Mouse (Mus musculus) kidney, adult 8-10 months (tissue): ENCODE measurements at regions not wholly inside any gene's neighbourhood (a gene's known extent, or its start where the extent isn't known, plus 50 kb on each side); places are given as distances from the start of the nearest gene placed in this dataset.

Source experiments
- DNase-seq, 2 experiments: peaks; one replicate each; pipeline ENCODE4 v3.0.0; 2022

GRCm38 (mm10) chr13:71121484-71121883 lies 279.9 kb upstream of the Adamts16 start:
- no peak for DNase-seq

DNA sequence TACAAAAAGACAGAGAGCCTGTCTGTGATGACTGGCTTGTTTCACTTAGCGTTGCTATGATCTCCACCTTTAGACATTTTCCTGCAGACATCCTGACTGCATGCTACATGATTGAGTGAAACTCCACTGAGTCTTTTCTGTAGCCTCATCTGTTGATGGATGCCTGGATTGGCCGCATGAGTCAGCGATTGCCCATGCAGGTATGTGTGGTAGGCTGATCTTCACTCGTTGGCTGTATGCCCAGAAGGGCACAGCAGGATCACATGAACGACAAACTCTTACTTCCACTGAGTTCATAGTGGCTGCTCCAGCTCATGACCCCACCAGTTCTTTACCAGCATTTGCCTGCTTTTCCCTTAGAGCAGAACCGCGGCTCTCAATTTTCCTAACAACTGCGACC lies 266.6 kb upstream of the Adamts16 start:
- peak; percentile 36 to 38 for DNase-seq

DNA sequence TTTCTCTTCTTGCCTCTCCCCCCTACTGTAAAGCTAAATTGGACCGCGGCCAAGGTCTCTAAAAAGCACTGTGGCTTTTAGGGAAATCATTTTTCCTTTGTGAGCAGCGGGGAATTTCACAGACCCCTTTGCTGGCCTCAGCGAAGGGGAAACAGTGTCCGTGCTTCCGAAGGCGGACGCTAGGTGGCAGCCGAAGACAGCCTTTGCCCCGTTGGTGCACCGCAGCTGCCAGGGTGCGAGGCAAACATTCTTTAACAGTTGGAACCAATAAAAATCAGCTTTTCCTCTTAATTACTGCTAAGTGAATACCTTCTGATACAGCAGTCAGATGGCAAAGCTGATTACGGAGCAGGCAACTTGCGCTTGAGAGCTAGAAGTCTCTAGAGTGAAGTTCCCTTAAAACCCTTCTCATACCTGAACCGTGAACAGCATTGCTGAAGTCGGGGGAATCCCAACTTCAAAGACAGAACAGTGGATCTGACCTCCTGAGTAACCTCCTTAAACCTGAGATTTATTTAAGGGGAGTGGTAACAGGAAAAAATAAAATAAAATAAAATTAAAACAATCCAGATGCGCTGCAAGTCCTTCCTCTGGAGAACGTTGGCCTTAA lies 263.7 kb upstream of the Adamts16 start:
- DNase-seq = peak; percentile 6 to 51

DNA sequence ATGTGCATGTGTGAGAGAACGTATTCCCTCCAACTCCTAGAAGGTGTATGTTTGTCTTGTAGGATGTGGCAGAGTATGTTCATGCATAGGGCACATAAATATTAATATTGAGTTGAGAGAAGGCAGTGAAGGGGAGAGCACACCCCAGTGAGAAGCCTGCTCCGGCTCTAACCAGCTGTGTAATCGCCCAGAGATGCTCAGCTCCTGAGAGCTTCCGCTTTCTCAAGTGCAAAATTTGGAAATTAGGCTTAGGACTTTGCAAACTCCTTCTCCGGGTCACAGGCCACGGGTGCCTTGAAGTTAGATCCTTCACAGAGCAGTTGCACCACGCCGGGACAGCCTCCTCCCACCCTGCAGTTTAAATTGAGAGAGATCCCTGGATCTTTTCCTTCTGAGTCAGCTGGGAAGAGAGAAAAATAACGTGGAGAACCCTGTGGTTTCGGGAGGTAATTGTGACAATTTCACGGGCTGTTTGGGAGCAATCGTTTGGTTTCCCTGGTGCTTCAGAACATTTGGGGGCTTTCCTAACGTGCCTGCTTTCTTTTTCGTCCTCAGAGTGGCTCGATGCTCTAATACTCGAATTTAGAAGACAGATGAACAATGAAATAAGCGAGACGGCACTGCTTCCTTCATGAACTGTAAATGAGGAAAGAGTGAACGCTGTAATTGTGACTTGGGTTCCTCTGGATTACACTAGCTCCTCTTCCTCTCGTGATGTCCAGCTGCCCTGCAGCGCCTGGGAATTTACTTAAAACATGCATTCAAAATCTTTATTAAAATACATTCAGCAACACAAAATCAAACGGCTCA lies 263.0 kb upstream of the Adamts16 start:
- DNase-seq = no peak

- DNase-seq = no peak
These were observed 242.7 kb upstream of the Adamts16 start for GRCm38 (mm10) chr13:71084301-71084700.

DNA sequence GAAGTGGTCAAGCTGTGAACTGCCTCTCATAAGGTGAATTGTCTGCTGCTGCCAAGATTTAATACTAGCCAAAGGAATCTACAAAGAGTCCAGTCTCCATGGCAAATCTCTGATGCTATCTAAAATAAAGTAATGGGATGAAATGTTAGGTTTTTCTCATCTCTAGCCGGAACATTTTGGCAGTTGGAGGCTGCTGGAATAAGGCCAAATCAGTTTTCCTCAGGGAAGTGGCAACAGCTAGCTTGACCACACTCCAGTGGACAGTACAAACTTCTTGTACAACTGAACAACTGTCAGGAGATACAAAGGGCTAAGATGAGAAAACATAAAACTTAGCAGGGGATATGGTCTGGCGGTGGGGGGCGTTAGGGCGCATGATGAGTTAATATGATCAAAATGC lies 234.3 kb upstream of the Adamts16 start:
- no peak for DNase-seq

DNA sequence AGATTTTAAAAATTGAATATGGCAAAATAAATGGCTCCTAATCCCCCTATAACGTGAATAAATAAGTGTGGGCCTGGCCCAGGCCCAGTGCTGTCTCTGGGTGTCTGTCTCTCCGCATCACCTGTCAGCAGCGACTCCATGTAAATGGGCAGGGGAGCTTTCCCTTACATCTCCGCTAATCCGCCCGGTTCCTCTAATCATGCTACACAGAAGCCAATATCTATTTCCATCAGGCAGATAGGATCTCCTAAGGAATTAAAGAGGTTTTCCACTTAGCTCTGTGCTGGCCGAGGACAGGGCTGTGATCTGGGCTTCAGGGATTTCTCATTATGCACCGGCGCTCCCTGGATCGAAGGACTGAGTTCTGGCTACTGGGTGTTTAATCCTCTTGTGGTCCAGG lies 232.4 kb upstream of the Adamts16 start:
- DNase-seq = no peak

- DNase-seq = no peak
These were observed 227.2 kb upstream of the Adamts16 start for GRCm38 (mm10) chr13:71068757-71069201.

DNA sequence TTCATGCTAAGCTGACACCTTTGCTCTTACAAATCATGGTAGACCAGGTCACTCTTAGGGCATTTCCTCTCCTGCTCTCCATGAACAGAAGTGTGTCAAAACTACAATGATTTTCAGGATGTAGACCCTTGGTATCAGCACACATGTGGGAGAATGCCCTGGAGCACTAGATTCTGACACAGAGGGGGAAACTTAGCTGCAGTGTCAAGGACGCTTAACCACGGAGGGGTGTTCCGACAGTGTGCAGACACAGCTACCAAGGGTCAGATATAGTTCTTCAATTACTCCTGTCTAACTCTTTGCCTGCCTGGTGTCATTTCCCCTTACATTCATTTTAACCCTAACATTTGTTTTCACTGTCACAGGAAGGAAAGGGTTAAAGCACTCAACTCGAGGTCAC lies 226.4 kb upstream of the Adamts16 start:
- no peak for DNase-seq

GRCm38 (mm10) chr13:71065568-71065967 lies 224.0 kb upstream of the Adamts16 start:
- no peak for DNase-seq

- DNase-seq = no peak
These were observed 223.1 kb upstream of the Adamts16 start for GRCm38 (mm10) chr13:71064590-71065307.

- no peak for DNase-seq
These were observed 212.0 kb upstream of the Adamts16 start for GRCm38 (mm10) chr13:71053361-71054264.

- no peak for DNase-seq
These were observed 209.0 kb upstream of the Adamts16 start for GRCm38 (mm10) chr13:71050646-71051045.

DNA sequence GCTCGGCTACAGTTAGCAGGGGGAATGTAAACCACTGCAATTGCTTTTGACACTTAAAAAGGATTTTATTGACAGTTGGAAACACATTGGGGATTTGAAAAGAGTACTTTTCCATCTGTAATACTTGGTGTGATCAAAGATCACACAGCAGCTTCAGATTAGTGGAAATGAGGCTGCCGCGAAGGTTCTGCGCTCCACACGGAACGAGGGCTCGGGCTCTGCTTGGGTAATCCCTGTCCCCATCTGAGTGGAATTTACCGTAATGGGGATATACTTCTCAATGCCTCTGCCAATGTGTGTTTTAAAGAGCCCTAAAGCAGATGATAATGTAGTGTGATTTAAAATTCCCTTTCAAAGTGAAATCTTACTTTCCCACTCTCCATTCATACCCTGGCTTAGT lies 194.4 kb upstream of the Adamts16 start:
- no peak for DNase-seq

- no peak for DNase-seq
These were observed 193.5 kb upstream of the Adamts16 start for GRCm38 (mm10) chr13:71034926-71035687.

- peak in 1 of 2 experiments; percentile 25 for DNase-seq
These were observed 166.6 kb upstream of the Adamts16 start for GRCm38 (mm10) chr13:71008216-71008615.

DNA sequence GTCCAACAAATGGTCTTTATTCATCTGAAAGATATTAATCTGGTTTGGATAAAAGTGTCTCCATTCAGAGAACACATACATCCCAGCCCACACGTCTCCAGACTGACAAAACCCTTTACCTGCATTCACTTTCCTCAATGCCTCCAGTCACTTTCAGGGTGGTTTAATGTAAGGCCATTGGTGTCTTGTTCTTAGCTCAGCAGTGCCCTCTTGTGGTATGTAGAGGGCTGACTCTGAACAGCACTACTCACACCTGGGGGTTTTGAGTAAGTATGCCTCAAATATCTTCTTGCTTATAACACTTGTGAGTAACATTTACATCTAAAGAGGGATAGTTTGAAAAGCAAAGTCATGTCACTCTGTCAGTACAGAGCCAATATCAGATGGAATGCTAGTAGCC lies 164.5 kb upstream of the Adamts16 start:
- DNase-seq = peak; percentile 30 to 48

- no peak for DNase-seq
These were observed 161.9 kb upstream of the Adamts16 start for GRCm38 (mm10) chr13:71003517-71003916.

DNA sequence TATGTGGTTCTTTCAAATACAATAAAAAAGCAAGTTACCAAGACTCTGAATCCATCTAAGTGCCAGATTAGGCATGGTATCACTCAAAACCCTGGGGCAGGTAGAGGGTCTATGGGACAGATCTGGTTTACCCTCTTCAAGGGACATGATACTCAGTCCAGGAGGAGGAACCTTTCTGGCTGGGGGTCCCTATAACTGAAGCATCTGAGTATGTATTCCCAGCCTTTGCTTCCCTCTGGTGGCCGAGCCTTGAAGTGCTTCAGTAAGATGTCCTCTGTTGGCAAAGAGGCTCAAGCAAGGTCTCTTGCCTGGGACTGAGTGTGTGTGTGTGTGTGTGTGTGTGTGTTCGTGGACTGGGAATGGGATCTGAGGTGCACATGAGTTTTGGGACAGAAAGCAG lies 159.7 kb upstream of the Adamts16 start:
- DNase-seq = peak; percentile 23 to 63

- no peak for DNase-seq
These were observed 158.9 kb upstream of the Adamts16 start for GRCm38 (mm10) chr13:71000422-71001008.

GRCm38 (mm10) chr13:70993522-70993921 lies 151.9 kb upstream of the Adamts16 start:
- DNase-seq = peak in 1 of 2 experiments; percentile 19
